Mouse (Mus musculus) WW6 (cell line): Measurements from ENCODE around the gene Pcx.

Source experiments
- DNase-seq: peaks from one replicate; pipeline ENCODE4 v3.0.0-alpha.2; 2013; ENCODE audit warnings: low read depth, low spot score

Gene Pcx

DNA sequence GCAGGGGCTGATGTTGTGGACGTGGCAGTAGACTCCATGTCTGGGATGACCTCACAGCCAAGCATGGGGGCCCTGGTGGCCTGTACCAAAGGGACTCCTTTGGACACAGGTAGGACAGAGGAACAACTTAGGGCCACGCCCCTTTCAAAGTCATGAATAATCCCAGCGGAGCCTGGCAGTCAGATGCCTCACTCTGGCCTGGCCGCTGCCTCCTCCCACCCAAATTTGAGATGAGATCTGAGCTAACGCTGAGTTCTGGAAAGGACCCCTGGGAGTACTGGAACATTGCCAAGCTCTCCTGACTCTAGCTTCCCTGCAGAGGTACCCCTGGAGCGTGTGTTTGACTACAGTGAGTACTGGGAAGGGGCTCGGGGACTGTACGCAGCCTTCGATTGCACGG is 109.2 kb downstream of the Pcx start:
- DNase-seq: no peak

DNA sequence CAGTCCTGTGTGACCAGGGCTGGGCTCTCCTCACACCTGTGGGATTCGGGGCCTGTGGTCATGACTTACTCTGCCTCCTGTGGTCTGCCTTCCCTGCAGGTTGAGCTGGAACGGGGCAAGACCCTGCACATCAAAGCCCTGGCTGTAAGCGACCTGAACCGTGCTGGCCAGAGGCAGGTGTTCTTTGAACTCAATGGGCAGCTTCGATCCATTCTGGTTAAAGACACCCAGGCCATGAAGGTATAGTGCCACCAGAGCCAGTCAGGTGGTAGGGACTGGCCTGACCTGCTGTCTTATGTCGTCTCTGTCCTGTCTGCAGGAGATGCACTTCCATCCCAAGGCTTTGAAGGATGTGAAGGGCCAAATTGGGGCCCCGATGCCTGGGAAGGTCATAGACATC is 110.4 kb downstream of the Pcx start:
- no peak for DNase-seq

DNA sequence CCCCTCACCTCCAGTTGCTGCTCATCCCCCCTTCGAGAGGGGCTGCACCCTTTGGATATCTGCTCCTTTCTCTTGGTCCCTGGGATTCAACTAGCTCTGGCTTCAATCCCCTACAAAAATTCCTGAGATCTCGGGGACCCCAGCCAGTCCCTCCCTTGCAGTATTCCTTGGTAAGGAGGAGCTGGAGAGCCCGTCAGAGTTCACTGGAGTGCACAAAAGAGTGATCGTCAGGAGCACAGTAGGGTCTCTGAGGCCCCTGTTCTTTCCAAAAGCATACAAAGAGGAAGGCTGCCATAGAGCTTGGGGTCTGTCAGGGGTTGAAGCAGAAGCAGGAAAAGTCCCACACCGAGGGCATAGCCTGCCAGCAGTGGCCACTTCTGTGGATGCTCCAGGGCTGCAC is 112.5 kb downstream of the Pcx start:
- DNase-seq: no peak

DNA sequence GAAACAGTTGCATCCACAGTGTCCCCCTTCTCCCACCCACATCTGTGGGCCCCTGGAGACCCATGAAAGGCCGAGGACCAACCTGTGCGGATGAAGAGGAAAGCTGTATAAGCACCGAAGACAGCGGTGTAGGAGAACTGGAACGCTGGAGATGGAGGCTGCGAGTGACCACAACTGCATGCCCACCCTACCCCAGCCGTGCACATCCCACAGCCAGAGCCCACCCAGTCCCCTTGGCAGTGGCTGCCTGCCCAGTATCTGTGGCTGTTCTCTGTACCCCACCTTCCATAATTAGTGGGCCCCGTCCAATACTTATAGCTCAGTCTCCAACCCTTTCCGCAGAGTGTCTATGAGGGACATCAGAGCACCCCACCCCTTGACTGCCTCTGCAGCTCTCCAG is 113.1 kb downstream of the Pcx start:
- DNase-seq: no peak

DNA sequence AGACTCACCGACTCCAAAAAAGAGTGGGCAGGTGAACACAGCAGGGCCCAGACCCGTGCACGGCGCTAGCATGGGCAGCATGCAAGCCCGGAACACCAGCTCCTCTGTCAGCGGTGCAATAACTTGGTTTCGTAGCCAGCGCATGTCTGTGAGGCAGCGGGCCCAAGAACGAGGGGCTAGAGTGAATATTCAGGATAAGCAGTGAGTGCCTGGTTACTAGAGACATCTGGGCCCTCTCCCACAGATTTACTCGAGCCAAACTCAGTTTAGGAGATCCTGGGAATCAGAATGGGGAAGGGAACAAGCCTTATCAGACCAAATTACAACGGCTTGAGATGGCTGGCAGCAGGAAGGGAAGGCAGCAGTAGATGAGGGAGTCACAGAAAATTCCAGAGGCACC is 113.7 kb downstream of the Pcx start:
- no peak for DNase-seq

DNA sequence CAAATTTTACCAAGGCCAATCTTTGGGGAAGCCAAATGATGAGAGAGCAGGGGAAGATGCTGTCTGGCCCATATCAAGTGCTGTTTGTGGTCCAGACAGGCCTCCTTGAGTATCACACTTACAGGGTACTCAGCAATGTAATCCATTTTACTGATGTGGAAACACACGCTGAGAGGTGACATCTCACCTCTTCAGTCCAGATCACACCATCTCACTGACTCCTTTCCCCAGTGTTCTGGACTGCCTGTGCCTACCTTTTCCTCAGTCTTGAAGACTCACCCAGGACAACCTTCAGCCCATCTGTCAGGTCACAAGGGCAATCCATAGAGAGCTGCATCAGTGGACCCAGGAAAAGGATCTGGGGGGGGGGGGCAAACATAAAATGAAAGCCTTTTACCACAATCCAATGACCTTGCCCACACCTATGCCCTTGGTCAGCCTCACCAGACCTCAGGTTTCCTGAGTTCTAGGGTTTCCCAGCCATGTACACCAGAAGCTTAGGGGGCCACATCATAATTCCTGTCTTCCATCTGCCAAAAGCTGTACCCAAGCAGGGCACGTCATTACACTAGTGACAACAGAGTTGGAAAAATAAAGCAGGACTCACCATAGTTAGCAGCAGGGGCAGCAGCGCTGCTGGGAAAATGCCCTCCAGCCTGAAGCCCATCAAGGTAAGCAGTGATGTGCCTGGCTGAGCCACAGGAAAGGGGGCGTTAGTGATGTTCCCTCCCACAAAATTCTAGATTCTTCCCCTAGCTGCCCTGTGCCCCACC is 114.3 kb downstream of the Pcx start:
- DNase-seq: no peak

DNA sequence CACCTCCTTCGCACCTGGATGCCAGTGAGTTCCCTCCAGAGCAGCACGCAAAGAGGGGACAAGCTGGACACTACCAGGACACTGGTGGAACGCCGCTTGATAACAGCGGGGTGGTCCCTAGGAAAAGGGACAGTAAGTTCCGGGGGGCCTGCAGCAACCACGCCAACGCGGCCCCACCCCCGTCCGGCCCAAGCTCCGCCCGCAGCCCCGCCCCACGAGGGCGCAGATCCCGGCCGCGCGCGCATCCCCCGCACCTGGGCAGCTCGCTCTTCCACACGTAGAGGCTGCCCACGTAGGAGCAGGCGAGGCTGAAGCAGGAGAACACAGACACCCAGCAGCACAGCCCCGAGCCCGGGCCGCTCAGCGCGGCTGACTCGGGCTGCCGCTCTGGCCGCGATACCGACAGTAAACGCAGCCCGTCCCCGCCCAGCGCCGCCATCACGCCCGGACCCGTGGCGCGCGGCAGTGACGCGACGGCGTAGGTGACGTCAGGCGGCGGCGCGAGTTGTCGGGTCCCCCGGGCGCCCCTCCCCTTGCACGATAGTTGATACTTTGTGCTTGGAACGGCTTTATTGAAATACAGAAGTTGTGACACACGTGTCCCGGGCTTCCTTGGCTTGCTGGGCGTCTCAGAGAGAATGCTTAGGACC is 115.0 kb downstream of the Pcx start, which contains the start of gene Rce1:
TSS of gene Rce1 (minus strand) at position 463 of the 650 bp plus-strand sequence.
- DNase-seq: peak; percentile 62

DNA sequence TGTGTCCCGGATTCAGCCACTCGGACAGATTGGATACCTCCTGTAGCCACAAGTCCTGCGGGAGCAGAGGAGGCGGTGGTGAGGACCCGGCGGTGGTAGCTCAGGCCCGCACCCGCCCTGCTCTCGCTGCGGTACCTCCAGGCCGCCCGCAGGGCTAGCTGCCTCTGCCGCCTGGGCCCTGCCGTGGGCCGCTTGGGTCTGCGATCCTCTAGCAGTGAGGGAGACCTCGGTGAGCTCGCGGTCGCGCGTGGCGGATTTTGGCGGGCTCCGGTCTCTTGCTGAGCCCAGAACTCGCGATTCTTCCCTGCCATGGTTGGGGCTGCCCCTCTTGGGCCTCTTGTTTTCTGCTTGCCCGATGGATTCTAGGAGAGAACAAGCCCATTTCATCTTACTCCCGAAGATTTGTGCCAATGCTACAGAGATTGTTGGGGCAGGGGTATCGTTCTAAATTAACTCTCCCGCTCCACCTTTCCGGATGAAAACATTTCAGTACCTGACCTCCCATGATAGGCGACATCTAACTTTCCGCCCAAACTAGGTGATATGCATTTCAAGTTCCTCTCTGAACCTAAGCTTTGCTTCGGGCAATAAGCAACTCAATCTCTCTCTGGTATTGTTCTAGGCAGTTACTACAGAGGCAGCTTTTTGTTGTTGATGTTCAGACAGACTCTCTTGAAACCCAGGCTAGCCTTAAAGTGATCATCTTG is 115.7 kb downstream of the Pcx start:
- DNase-seq: no peak

DNA sequence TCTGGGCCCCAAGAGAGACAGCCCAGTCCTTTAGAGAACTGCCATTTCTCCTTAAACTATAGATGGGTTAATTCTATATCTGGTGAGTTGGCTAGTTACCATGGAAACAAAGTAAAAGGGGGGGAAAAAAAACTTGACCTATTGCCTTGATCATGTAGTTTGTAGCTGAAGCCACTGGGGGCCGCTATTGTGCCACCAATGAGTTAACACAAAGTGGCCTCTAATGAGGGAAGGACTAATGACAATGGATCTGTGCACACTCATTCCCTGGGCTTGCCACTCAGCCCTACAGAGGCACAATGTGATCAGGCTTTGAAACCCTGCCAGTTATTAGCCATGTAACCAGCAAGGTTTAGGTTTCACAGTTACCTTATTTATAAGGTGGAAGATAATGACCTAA is 118.5 kb downstream of the Pcx start:
- DNase-seq: no peak

DNA sequence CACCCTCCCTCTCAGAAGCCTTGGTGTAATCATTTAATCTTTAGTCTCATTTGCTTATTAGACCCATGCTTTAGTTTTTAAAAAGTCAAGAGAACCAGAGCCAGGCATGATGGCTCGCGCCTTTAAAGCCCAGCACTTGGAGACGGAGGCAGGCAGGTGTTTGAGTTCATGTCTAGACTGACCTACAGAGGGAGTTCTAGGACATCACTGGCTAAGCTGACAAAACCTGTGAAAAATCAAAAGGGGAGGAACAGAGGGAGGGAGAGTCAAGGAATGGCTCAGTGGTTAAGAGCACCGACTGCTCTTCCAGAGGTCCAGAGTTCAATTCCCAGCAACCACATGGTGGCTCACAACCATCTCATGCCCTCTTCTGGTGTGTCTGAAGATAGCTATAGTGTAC is 125.7 kb downstream of the Pcx start:
- DNase-seq: no peak

DNA sequence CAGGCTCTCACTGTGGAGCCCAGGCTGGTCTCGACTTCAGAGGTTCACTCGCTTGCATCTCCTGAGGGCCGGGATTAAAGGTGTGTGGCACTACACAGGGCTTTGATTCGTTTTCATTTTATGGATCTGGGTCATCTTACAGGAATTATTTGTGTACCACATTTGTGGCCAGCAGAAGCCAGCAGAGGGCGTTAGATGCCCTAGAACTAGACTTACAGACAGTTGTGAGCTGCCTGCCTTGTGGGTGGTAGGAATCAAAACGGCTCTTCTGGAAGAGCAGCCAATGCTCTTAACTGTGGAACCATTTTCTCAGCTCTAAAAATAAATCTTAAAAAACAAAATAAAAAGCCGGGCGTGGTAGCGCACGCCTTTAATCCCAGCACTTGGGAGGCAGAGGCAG is 134.0 kb downstream of the Pcx start:
- no peak for DNase-seq

DNA sequence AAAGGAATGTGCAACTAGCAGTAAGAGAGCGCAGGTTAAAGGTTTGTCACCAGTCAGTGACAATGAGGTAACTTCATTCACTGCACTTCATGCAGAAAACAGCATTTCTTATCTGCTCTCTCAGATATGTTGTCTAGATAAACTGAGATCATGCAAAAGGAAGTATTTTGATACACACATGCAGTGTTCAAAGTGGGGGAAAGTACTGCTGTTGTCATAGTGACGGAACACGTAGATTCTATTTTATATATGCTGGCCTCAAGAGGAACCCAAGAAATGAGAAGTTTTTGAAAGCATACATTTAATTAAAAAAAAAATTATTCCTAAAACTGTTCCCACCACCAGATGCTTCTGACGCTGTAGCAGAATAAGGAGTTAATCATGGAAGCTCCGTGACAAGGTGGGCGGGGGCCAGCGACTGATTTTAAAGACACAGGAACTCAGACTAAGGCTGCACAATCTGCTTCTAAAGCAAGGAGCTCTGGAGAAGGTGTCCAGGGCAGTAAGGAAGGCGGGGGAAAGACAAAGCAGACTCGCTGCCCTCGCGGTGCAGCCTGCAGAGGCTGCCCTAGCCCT is 136.7 kb downstream of the Pcx start:
- no peak for DNase-seq

DNA sequence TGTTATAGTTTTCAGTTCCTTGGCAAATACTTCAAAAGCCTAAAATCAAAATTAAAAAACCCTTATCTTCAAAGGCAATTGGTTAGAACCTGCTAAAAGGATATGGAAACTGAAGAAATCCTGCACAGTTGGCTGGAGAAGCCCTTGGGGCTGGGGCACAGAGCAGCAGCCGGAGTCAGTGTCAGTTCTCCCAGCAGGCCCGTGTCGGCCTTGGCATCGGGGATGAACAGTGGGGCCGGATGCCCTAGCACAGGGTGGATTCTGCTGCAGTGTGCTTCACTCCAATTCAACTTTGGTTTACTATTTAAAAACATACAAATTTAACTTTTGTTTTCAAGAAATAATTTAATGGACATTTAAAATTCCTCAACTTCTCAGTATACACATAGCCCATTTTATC is 147.9 kb downstream of the Pcx start:
- DNase-seq: no peak

DNA sequence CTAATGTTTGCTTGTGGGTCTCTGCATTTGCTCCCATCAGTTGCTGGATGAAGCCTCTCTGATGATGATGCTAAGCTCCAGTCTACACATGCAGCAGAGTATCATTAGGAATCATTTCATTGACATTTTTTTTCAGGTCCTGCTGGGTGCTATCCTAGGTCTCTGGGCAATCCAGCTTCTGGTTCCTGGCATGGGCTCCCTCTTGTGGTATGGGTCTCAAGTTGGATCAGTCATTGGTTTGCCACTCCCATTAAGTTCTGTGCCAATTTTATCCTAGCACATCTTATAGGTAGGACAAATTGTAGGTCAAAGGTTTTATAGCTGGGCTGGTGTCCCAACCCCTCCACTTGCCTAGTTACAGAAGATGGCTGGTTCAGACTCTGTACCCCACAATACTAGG is 156.5 kb downstream of the Pcx start:
- DNase-seq: no peak

DNA sequence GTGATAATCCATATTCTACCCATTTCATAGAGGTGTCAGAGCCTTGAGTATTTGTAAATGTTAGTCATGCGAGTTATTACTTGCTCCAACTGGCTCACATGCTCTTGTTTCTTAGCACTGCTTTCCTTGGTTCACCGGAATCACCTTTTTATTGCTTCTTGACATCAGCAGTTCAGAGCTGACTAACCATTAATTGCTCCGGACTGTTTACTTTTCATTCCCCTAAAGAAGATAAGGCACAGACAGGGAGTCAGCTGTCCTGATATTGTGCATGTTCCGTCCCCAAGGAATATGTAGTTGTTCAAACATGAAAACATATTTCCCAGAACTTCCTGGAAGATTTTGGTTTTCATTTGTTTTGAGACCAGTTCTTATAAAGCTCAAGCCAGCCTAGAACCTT is 160.5 kb downstream of the Pcx start:
- no peak for DNase-seq
